Mouse (Mus musculus): ENCODE data around the gene Tnfrsf19. TPM values are rescaled to one million over a fixed set of nuclear protein-coding genes. Genes with fewer than 3 reads are reported as not detected.

Tnfrsf19 gene
- polyA plus RNA-seq, 1 experiment = 19.2 TPM

DNA sequence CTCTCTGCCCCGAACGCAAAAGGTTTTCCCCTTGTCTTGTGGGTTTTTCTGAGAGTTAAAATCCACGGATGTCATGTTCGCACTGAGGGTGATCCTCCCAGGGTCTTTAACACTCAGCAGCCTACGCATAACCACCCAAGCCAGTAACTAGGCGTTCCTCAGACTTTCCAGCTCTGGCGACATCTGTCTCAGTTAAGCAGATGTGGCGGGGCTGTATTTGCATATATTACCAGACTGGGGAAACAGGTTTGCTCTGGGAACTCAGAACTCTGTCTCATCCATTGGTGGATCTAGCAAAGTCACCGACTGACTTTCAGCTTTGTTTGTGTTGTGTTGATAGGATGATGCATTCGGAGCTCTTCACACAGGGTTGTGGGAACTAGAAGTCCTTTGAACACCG, 10.7 kb upstream of the Tnfrsf19 start:
- no peak for DNase-seq
- H3K4me3 ChIP-seq (replicated peaks; ENCODE audit: insufficient read depth, low read depth, low read length) = no peak overlapping the region
- H3K27ac ChIP-seq (ENCODE audit: insufficient read depth, low read length) = no peak overlapping the region
- no peak for TF ChIP-seq POLR2A (IDR thresholded peaks at IDR 0.05; ENCODE audit: borderline replicate concordance, insufficient read depth, low read length)
- TF ChIP-seq CTCF (IDR thresholded peaks at IDR 0.05; ENCODE audit: borderline replicate concordance, insufficient read depth, low read depth, low read length) = no peak
- H3K27me3 ChIP-seq (ENCODE audit: control insufficient read depth, insufficient read depth, low read length) = no peaks in the 10 kb centered on the region; the same call in 1 of the 2 replicates
- no peaks in the 10 kb centered on the region for H3K4me1 ChIP-seq (ENCODE audit: control insufficient read depth, insufficient read depth, low read length)
- WGBS = 45% methylated on average over 11 of the region's 11 CpGs

GRCm38 (mm10) chr14:61056445-61056844, 10.2 kb upstream of the Tnfrsf19 start:
- no peaks in the 10 kb centered on the region; the same call in 1 of the 2 replicates for H3K27me3 ChIP-seq (ENCODE audit: control insufficient read depth, insufficient read depth, low read length)
- no peak overlapping the region for H3K27ac ChIP-seq (ENCODE audit: insufficient read depth, low read length)
- TF ChIP-seq POLR2A (IDR thresholded peaks at IDR 0.05; ENCODE audit: borderline replicate concordance, insufficient read depth, low read length) = no peak
- no peak for TF ChIP-seq CTCF (IDR thresholded peaks at IDR 0.05; ENCODE audit: borderline replicate concordance, insufficient read depth, low read depth, low read length)
- 16% methylated on average over 16 of the region's 16 CpGs for WGBS
- H3K4me1 ChIP-seq (ENCODE audit: control insufficient read depth, insufficient read depth, low read length) = no peaks in the 10 kb centered on the region
- no peak for DNase-seq
- no peak overlapping the region for H3K4me3 ChIP-seq (replicated peaks; ENCODE audit: insufficient read depth, low read depth, low read length)

GRCm38 (mm10) chr14:61055864-61056263, 9.6 kb upstream of the Tnfrsf19 start:
- DNase-seq = no peak
- WGBS = 100% methylated on average over 1 of the region's 1 CpGs
- H3K27me3 ChIP-seq (ENCODE audit: control insufficient read depth, insufficient read depth, low read length) = no peaks in the 10 kb centered on the region; the same call in 1 of the 2 replicates
- H3K4me3 ChIP-seq (replicated peaks; ENCODE audit: insufficient read depth, low read depth, low read length) = no peak overlapping the region
- no peak overlapping the region for H3K27ac ChIP-seq (ENCODE audit: insufficient read depth, low read length)
- no peaks in the 10 kb centered on the region for H3K4me1 ChIP-seq (ENCODE audit: control insufficient read depth, insufficient read depth, low read length)
- no peak for TF ChIP-seq CTCF (IDR thresholded peaks at IDR 0.05; ENCODE audit: borderline replicate concordance, insufficient read depth, low read depth, low read length)

DNA sequence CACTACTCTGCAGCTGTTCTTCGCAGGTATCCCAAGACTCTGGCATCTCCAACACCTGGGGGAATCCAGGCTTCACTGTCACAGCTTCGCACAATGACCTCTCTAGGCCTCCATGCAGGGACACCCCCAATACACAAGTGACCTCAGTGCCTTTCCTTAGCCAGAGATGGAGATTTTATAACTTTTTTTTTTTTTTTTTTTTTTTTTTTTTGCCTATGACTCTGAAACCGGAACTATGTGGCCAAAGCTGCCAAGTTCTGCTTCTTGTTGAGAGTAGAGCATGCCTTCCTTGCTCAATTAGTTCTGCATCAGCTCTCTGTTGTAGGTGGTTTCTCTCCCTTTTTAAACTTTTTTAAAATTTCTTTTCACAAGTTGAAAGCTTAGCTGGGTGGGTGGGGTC, 5.9 kb upstream of the Tnfrsf19 start:
- DNase-seq = no peak
- H3K27ac ChIP-seq (ENCODE audit: insufficient read depth, low read length) = no peak overlapping the region
- no peaks in the 10 kb centered on the region for H3K4me1 ChIP-seq (ENCODE audit: control insufficient read depth, insufficient read depth, low read length)
- H3K27me3 ChIP-seq (ENCODE audit: control insufficient read depth, insufficient read depth, low read length) = no peaks in the 10 kb centered on the region
- no peak overlapping the region for H3K4me3 ChIP-seq (replicated peaks; ENCODE audit: insufficient read depth, low read depth, low read length)
- TF ChIP-seq POLR2A (IDR thresholded peaks at IDR 0.05; ENCODE audit: borderline replicate concordance, insufficient read depth, low read length) (no peak), CTCF (IDR thresholded peaks at IDR 0.05; ENCODE audit: borderline replicate concordance, insufficient read depth, low read depth, low read length) (no peak)
- WGBS = 88% methylated on average over 3 of the region's 3 CpGs

DNA sequence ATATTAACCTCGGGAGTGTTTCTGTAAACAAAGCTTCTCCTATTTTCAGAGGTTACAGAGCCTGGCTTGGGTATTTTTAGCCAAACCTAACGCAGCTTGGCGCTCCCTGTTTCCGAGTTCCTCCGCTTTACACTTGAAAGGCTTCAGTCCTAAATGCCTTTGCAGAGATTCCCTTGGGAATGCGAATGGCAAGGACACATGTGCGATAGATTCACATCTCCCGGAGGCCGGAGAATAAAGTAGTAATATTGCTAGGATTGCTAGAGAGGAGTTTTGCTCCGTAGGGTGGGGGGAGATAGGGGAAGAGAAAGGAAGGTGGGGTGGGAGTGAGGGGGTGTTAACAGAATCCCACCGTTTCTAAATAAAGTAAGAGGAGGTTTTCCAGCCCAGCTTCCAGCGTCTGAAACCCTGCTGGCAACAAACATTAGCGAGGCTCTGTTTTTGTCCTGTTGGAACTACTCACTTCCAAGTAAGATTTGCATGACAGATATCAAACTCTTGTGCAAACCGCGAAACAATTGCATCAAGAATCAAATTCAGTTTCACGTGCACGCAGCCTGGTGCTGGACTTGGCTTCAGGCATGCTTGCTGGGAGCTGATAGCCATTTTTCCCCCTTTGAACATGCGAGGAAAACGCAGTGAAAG, 722 bp downstream of the Tnfrsf19 start:
- no peak for DNase-seq
- Histone ChIP-seq H3K27me3 (ENCODE audit: control insufficient read depth, insufficient read depth, low read length) (no peaks in the 10 kb centered on the region), H3K4me3 (replicated peaks; ENCODE audit: insufficient read depth, low read depth, low read length) (peak overlapping the region; percentile 51), H3K27ac (ENCODE audit: insufficient read depth, low read length) (no peak overlapping the region), H3K4me1 (ENCODE audit: control insufficient read depth, insufficient read depth, low read length) (no peaks in the 10 kb centered on the region)
- WGBS = 4% methylated on average over 19 of the region's 19 CpGs
- TF ChIP-seq CTCF (IDR thresholded peaks at IDR 0.05; ENCODE audit: borderline replicate concordance, insufficient read depth, low read depth, low read length) (no peak), POLR2A (IDR thresholded peaks at IDR 0.05; ENCODE audit: borderline replicate concordance, insufficient read depth, low read length) (no peak)

DNA sequence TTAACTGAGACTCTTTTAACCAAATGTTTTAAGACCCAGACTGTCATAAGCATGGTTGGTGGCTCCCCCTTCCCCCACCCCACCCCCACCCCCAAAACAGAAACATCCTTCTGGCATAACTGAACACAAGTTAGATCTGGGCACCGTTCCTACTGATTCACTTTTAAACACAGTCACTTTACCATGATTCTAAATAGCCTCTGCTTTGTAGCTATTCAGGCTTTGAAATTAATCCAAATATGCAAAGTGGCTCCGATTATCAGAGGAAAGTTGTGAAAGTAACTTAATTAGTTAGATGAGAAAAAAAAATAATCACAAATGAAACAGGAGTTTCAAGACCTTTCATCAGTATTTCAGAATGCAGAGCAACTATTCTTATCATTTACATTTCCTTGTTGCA, 2.0 kb downstream of the Tnfrsf19 start:
- no peak overlapping the region for H3K27ac ChIP-seq (ENCODE audit: insufficient read depth, low read length)

GRCm38 (mm10) chr14:61043511-61044310, 2.6 kb downstream of the Tnfrsf19 start:
- 75% methylated on average over 8 of the region's 8 CpGs for WGBS
- no peak overlapping the region for H3K4me3 ChIP-seq (replicated peaks; ENCODE audit: insufficient read depth, low read depth, low read length)
- H3K4me1 ChIP-seq (ENCODE audit: control insufficient read depth, insufficient read depth, low read length) = no peaks in the 10 kb centered on the region
- H3K27ac ChIP-seq (ENCODE audit: insufficient read depth, low read length) = no peak overlapping the region
- no peaks in the 10 kb centered on the region for H3K27me3 ChIP-seq (ENCODE audit: control insufficient read depth, insufficient read depth, low read length)
- TF ChIP-seq POLR2A (IDR thresholded peaks at IDR 0.05; ENCODE audit: borderline replicate concordance, insufficient read depth, low read length) = no peak
- no peak for TF ChIP-seq CTCF (IDR thresholded peaks at IDR 0.05; ENCODE audit: borderline replicate concordance, insufficient read depth, low read depth, low read length)
- DNase-seq = no peak

More for the DNA sequence above, 2.0 kb downstream of the Tnfrsf19 start:
- no peak for DNase-seq
- Histone ChIP-seq H3K27me3 (ENCODE audit: control insufficient read depth, insufficient read depth, low read length) (no peaks in the 10 kb centered on the region), H3K4me1 (ENCODE audit: control insufficient read depth, insufficient read depth, low read length) (no peaks in the 10 kb centered on the region), H3K4me3 (replicated peaks; ENCODE audit: insufficient read depth, low read depth, low read length) (no peak overlapping the region)
- no peak for TF ChIP-seq POLR2A (IDR thresholded peaks at IDR 0.05; ENCODE audit: borderline replicate concordance, insufficient read depth, low read length)
- TF ChIP-seq CTCF (IDR thresholded peaks at IDR 0.05; ENCODE audit: borderline replicate concordance, insufficient read depth, low read depth, low read length) = no peak
- WGBS = 55% methylated on average over 2 of the region's 2 CpGs

- Histone ChIP-seq H3K27me3 (ENCODE audit: control insufficient read depth, insufficient read depth, low read length) (no peaks in the 10 kb centered on the region), H3K4me1 (ENCODE audit: control insufficient read depth, insufficient read depth, low read length) (0 out of 2 replicates have a peak, but pooled peaks cover 3% of the 10 kb centered on the region), H3K27ac (ENCODE audit: insufficient read depth, low read length) (no peak overlapping the region), H3K4me3 (replicated peaks; ENCODE audit: insufficient read depth, low read depth, low read length) (no peak overlapping the region)
- WGBS = 92% methylated on average over 3 of the region's 3 CpGs
- TF ChIP-seq CTCF (IDR thresholded peaks at IDR 0.05; ENCODE audit: borderline replicate concordance, insufficient read depth, low read depth, low read length) = no peak
- no peak for TF ChIP-seq POLR2A (IDR thresholded peaks at IDR 0.05; ENCODE audit: borderline replicate concordance, insufficient read depth, low read length)
- DNase-seq = no peak
Observed at GRCm38 (mm10) chr14:61042291-61042690, 4.0 kb downstream of the Tnfrsf19 start.
